8 mouse cellular contexts compared by ENCODE assay signal in genomic region chr17:46074398-46075115, GRCm38 (mm10). TPM values are rescaled to one million over a fixed set of nuclear protein-coding genes. Genes with fewer than 3 reads are reported as not detected.
DNase-seq lines count a peak whose midpoint lies in the region; ATAC-seq and TF ChIP-seq lines count a peak whose summit lies in the region.

No protein-coding gene starts in this region.

- no peak for DNase-seq in hindbrain, postnatal 0 days (ENCODE audit: low spot score)
- DNase-seq in hindbrain, embryonic 11.5 days (ENCODE audit: low spot score): no peak
- peak; percentile 2 for DNase-seq in CH12.LX (ENCODE audit: extremely low read depth)
- DNase-seq in embryonic facial prominence, embryonic 10.5 days (ENCODE audit: low spot score): no peak
- DNase-seq in cerebellum, adult 11 months: no peak
- DNase-seq in adrenal gland, postnatal 25 days: no peak
- no peak for DNase-seq in ovary, postnatal 36 days (ENCODE audit: low spot score)

- H3K27ac ChIP-seq in hindbrain, postnatal 0 days: no peak overlapping the region
- no peak overlapping the region for H3K27ac ChIP-seq in hindbrain, embryonic 11.5 days (ENCODE audit: low read depth, low read length)
- no peak overlapping the region for H3K27ac ChIP-seq in CH12.LX (ENCODE audit: insufficient read depth, low read depth)
- H3K27ac ChIP-seq in embryonic facial prominence, embryonic 10.5 days (replicated peaks): peak overlapping the region; percentile 57
- H3K27ac ChIP-seq in liver, embryonic 15.5 days (replicated peaks): no peak overlapping the region

- H3K4me2 ChIP-seq in hindbrain, postnatal 0 days (ENCODE audit: low read depth, low read length): 0 out of 2 replicates have a peak overlapping the region, but pooled peaks have one; percentile 25
- no peak overlapping the region for H3K4me2 ChIP-seq in hindbrain, embryonic 11.5 days (replicated peaks; ENCODE audit: low read depth, low read length)
- H3K4me2 ChIP-seq in CH12.LX (ENCODE audit: insufficient read depth, low read depth, poor library complexity, severe bottlenecking): peak overlapping the region; percentile 52
- peak overlapping the region; percentile 62 for H3K4me2 ChIP-seq in liver, embryonic 15.5 days

- no peaks in the 10 kb centered on the region for H3K36me3 ChIP-seq in hindbrain, postnatal 0 days (ENCODE audit: insufficient read depth, low read length)
- H3K36me3 ChIP-seq in hindbrain, embryonic 11.5 days (ENCODE audit: control insufficient read depth, insufficient read depth, low read length): no peaks in the 10 kb centered on the region
- no peaks in the 10 kb centered on the region for H3K36me3 ChIP-seq in CH12.LX (replicated peaks in 1 of 2; ENCODE audit: control insufficient read depth in 1 of 2, insufficient read depth in 1 of 2, low read length in 1 of 2)
- no peaks in the 10 kb centered on the region for H3K36me3 ChIP-seq in embryonic facial prominence, embryonic 10.5 days (replicated peaks)
- no peaks in the 10 kb centered on the region for H3K36me3 ChIP-seq in liver, embryonic 15.5 days (replicated peaks)

- no peak for TF ChIP-seq POLR2A in CH12.LX (IDR thresholded peaks at IDR 0.05; ENCODE audit: low read depth, low read length)

- no peaks in the 10 kb centered on the region for H3K9me3 ChIP-seq in hindbrain, postnatal 0 days (ENCODE audit: low read length)
- H3K9me3 ChIP-seq in hindbrain, embryonic 11.5 days (ENCODE audit: control insufficient read depth, low read length): no peaks in the 10 kb centered on the region
- H3K9me3 ChIP-seq in CH12.LX (replicated peaks; ENCODE audit: low read length): peaks cover 7% of the 10 kb centered on the region
- no peaks in the 10 kb centered on the region for H3K9me3 ChIP-seq in embryonic facial prominence, embryonic 10.5 days
- H3K9me3 ChIP-seq in liver, embryonic 15.5 days (replicated peaks): no peaks in the 10 kb centered on the region

- H3K4me1 ChIP-seq in hindbrain, postnatal 0 days (ENCODE audit: insufficient read depth, low read length): no peaks in the 10 kb centered on the region
- H3K4me1 ChIP-seq in hindbrain, embryonic 11.5 days (replicated peaks; ENCODE audit: control insufficient read depth, insufficient read depth, low read length): no peaks in the 10 kb centered on the region; the same call in 1 of the 2 replicates
- peaks cover 14 to 30% of the 10 kb centered on the region in 2 experiments; a peak in 3 of 4 replicates for H3K4me1 ChIP-seq in CH12.LX (ENCODE audit: control insufficient read depth in 1 of 2, insufficient read depth in 2 of 2)
- H3K4me1 ChIP-seq in embryonic facial prominence, embryonic 10.5 days: peaks cover 29% of the 10 kb centered on the region
- H3K4me1 ChIP-seq in liver, embryonic 15.5 days (replicated peaks): peaks cover 24% of the 10 kb centered on the region

- 57% methylated on average over 7 of the region's 7 CpGs for WGBS in hindbrain, postnatal 0 days
- 69% methylated on average over 7 of the region's 7 CpGs for WGBS in hindbrain, embryonic 11.5 days
- 75% methylated on average over 7 of the region's 7 CpGs for WGBS in embryonic facial prominence, embryonic 10.5 days
- 18% methylated on average over 7 of the region's 7 CpGs for WGBS in liver, embryonic 15.5 days (ENCODE audit: insufficient replicate concordance)

- H3K9ac ChIP-seq in hindbrain, postnatal 0 days (replicated peaks; ENCODE audit: low read length): no peak overlapping the region
- no peak overlapping the region for H3K9ac ChIP-seq in hindbrain, embryonic 11.5 days (ENCODE audit: low read depth, low read length)
- H3K9ac ChIP-seq in CH12.LX (ENCODE audit: insufficient read depth, low read depth): peak overlapping the region; percentile 13; the same call in 1 of the 2 replicates
- no peak overlapping the region for H3K9ac ChIP-seq in liver, embryonic 15.5 days

- TF ChIP-seq CTCF in hindbrain, postnatal 0 days (IDR thresholded peaks at IDR 0.05; ENCODE audit: low read depth): no peak
- TF ChIP-seq CTCF in CH12.LX (conservative IDR thresholded peaks at IDR 0.05 in 1 of 2, IDR thresholded peaks at IDR 0.05 in 1 of 2; ENCODE audit: low read depth in 2 of 2, low read length in 2 of 2): no peak

- H3K27me3 ChIP-seq in hindbrain, postnatal 0 days (ENCODE audit: insufficient read depth, low read length): no peaks in the 10 kb centered on the region
- H3K27me3 ChIP-seq in hindbrain, embryonic 11.5 days (ENCODE audit: control insufficient read depth, insufficient read depth, low read length): no peaks in the 10 kb centered on the region
- H3K27me3 ChIP-seq in CH12.LX (replicated peaks): peaks cover 47% of the 10 kb centered on the region
- 0 out of 2 replicates have a peak, but pooled peaks cover 3% of the 10 kb centered on the region for H3K27me3 ChIP-seq in embryonic facial prominence, embryonic 10.5 days (replicated peaks; ENCODE audit: low read depth, poor library complexity, severe bottlenecking)
- H3K27me3 ChIP-seq in liver, embryonic 15.5 days: no peaks in the 10 kb centered on the region

- no peak overlapping the region for H3K4me3 ChIP-seq in hindbrain, postnatal 0 days (ENCODE audit: low read length)
- H3K4me3 ChIP-seq in hindbrain, embryonic 11.5 days (ENCODE audit: low read depth, low read length): no peak overlapping the region
- H3K4me3 ChIP-seq in CH12.LX (replicated peaks in 1 of 3; ENCODE audit: low read depth in 2 of 3, low read length in 2 of 3, poor library complexity in 1 of 3): no peak overlapping the region
- H3K4me3 ChIP-seq in embryonic facial prominence, embryonic 10.5 days: no peak overlapping the region
- peak overlapping the region; percentile 28 for H3K4me3 ChIP-seq in liver, embryonic 15.5 days (replicated peaks)

- in situ Hi-C loops in CH12.LX (cut with MboI; ENCODE audit: low pct_ligation_motif_present, low pct_unique_long_range_greater_than_20kb, low sequenced_read_pairs): no loop called here

- dilution Hi-C loops in CH12.LX (cut with MboI; ENCODE audit: extremely low pct_ligation_motif_present, extremely low pct_unique_long_range_greater_than_20kb, low sequenced_read_pairs): no loop called here

- TF ChIP-seq EP300 in CH12.LX (IDR thresholded peaks at IDR 0.05; ENCODE audit: low read length): peak; percentile 58; the same call in 1 of the 2 replicates

- no peak for ATAC-seq in hindbrain, postnatal 0 days
- no peak for ATAC-seq in hindbrain, embryonic 11.5 days (ENCODE audit: low FRiP score)
- no peak for ATAC-seq in liver, embryonic 15.5 days (ENCODE audit: insufficient read depth)

- no peaks in the 10 kb centered on the region for H3K79me2 ChIP-seq in CH12.LX (replicated peaks; ENCODE audit: control insufficient read depth, extremely low read depth, insufficient read depth, poor library complexity, severe bottlenecking)

- no peak for TF ChIP-seq RAD21 in CH12.LX (IDR thresholded peaks at IDR 0.05; ENCODE audit: low read depth, low read length)

TF ChIP-seq in CH12.LX, 34 proteins besides CTCF, POLR2A, EP300 and RAD21:
- TF ChIP-seq CHD2 (IDR thresholded peaks at IDR 0.05; ENCODE audit: low read length) (peak; percentile 33; the same call in 1 of the 2 replicates), MAX (IDR thresholded peaks at IDR 0.05; ENCODE audit: low read length) (no peak), BHLHE40 (IDR thresholded peaks at IDR 0.05; ENCODE audit: low read depth, low read length) (peak; percentile 29; the same call in 1 of the 2 replicates)

RNA-seq across cellular contexts. Expression of gene Mrps18a, which starts 36.2 kb away (rescaled TPM):
- 62.8 and 67.1 TPM in 2 replicates for total RNA-seq in hindbrain, postnatal 0 days (2014; rRNA removed)
- 165 and 169 TPM in 2 replicates for polyA plus RNA-seq in hindbrain, postnatal 0 days (2015; fragmentation: Nextera tagmentation; extraction: Ambion mirVana)
- 122 and 130 TPM in 2 replicates for polyA plus RNA-seq in hindbrain, embryonic 11.5 days (2014; fragmentation: Nextera tagmentation; extraction: Ambion mirVana)
- 126 and 151 TPM in 2 replicates for total RNA-seq in CH12.LX (2012; rRNA removed)
- 78.1 and 85.4 TPM in 2 replicates for total RNA-seq in CH12.LX (2014; rRNA removed)
- 127 and 137 TPM in 2 replicates for polyA plus RNA-seq in CH12.LX (2012; ENCODE audit: insufficient read length, low read depth)
- polyA plus RNA-seq in embryonic facial prominence, embryonic 10.5 days (2016; fragmentation: Nextera tagmentation; extraction: Ambion mirVana): 152 and 154 TPM in 2 replicates
- 60.7 and 64.6 TPM in 2 replicates for polyA plus RNA-seq in liver, embryonic 15.5 days (2015; fragmentation: Nextera tagmentation; extraction: Ambion mirVana)
- total RNA-seq in adrenal gland, postnatal 25 days (2021): 107 and 108 TPM in 2 replicates

RNA-seq across cellular contexts. Expression of gene Vegfa, which starts 42.4 kb away (rescaled TPM):
- total RNA-seq in hindbrain, postnatal 0 days (2014; rRNA removed): 89.5 and 89.6 TPM in 2 replicates
- 4.1 and 4.8 TPM in 2 replicates for polyA plus RNA-seq in hindbrain, postnatal 0 days (2015; fragmentation: Nextera tagmentation; extraction: Ambion mirVana)
- polyA plus RNA-seq in hindbrain, embryonic 11.5 days (2014; fragmentation: Nextera tagmentation; extraction: Ambion mirVana): 2.6 and 6.2 TPM in 2 replicates
- total RNA-seq in CH12.LX (2012; rRNA removed) (21.5 and 50.0 TPM in 2 replicates), CH12.LX (2014; rRNA removed) (15.5 and 17.2 TPM in 2 replicates)
- 15.3 and 16.5 TPM in 2 replicates for polyA plus RNA-seq in CH12.LX (2012; ENCODE audit: insufficient read length, low read depth)
- polyA plus RNA-seq in embryonic facial prominence, embryonic 10.5 days (2016; fragmentation: Nextera tagmentation; extraction: Ambion mirVana): 2.1 and 2.3 TPM in 2 replicates
- 1.2 and 1.4 TPM in 2 replicates for polyA plus RNA-seq in liver, embryonic 15.5 days (2015; fragmentation: Nextera tagmentation; extraction: Ambion mirVana)
- total RNA-seq in adrenal gland, postnatal 25 days (2021): 429 and 459 TPM in 2 replicates
